Mouse (Mus musculus): Measurements from ENCODE around the gene Mpo.
A peak's percentile ranks its signal among the peaks of the same experiment; 100 is the strongest.

Mpo gene

DNA sequence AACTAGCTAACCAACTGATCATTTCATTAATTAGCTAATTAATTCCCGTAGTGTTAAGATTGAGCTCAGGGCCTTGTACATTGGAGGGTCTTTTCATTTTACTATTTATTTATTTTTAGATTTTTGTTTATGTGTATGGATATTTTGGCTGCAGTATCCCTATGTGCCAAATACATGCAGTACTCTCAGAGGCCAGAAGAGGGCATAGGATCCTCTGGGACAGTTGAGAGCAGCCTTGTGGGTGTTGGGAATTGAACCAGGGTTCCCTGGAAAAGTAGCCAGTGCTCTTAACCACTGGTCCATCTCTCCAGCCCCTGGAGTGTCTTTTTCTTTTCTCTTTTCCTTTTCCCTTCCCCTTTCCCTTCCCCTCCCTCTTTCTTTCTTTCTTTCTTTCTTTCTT lies 12.1 kb downstream of the Mpo start:
- DNase-seq, result peak; percentile 57 to 64

- no peak for DNase-seq
These were observed 14.1 kb downstream of the Mpo start for GRCm38 (mm10) chr11:87807433-87807832.

DNA sequence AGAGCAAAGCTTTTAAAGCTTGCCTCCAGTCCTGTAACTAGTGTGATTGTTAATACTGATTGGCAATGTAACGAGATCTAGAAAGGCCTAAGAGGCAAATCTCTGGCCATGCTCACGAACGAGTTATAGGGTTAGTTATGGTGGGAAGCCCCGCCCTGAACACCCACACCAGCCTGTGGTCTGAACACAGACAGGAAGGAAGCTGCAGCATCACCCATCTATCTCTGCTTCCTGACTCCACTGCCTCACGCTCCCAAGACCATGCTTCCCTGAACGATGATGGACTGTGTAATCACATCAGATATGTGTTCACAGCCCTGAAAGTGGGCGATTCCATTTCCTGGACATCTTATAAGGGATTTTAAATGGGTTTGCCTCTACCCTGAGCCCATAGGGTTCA lies 14.9 kb downstream of the Mpo start:
- DNase-seq, result peak; percentile 13 to 14

- DNase-seq, result no peak
These were observed 18.0 kb downstream of the Mpo start for GRCm38 (mm10) chr11:87811396-87811795.

DNA sequence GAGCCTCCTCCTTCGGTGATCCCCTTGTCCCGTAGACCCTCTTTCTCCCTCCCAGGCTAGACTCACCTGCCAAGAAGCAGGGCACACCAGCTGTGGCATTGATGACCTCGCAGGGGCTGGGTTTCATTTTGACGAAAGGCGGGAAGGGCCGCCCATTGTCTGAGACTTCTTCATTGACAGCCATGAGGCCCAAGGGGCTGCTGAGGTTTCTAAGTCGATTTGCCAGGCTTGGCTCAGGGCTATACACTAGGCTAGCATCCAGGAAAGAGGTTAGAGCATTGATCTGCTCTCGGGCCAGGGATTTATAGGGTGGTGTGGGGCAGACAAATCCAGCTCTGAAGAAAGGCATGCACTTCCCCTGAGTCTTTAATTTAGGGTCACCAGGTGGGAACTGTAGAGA lies 21.4 kb downstream of the Mpo start:
- DNase-seq, result no peak

GRCm38 (mm10) chr11:87816707-87817442 lies 23.5 kb downstream of the Mpo start:
- peak; percentile 60 to 64 for DNase-seq

GRCm38 (mm10) chr11:87817443-87817773 lies 24.0 kb downstream of the Mpo start:
- no peak for DNase-seq

- no peak for DNase-seq
These were observed 28.1 kb downstream of the Mpo start for GRCm38 (mm10) chr11:87821502-87821901.

DNA sequence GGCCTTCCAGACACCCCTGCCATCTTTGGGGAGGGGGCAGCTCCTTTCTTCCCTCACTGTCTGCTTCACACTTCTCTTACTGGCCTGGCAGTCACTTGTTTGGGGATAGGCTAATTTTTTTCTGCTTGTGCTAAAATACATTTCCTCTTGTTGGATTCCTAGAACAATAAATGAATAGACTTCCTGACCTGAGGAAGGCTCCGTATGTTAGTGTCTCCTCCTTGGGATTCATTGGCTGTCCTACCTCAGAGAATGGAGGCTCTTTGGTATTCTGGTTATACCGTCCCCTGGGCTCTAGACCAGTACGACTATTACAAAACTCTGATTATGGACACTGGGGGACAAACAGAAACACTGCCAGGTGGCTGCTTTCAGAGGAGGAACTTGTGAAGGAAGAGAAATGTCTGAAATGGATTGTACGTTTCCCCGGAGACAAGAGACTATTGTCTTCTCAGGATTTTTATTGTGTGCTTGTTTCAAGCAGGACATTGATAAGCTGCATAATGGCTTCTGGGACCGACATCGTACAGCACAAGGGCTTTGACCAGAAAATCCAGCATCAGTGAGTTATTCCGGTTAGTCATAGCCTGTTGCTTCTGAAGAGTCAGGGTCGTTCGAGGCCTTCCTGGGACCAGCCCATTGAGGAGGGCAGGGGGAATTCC lies 35.0 kb downstream of the Mpo start, which contains the start of gene Lpo:
Lpo (minus strand) TSS at position 51 of the 662 bp plus-strand sequence.
- no peak for DNase-seq

DNA sequence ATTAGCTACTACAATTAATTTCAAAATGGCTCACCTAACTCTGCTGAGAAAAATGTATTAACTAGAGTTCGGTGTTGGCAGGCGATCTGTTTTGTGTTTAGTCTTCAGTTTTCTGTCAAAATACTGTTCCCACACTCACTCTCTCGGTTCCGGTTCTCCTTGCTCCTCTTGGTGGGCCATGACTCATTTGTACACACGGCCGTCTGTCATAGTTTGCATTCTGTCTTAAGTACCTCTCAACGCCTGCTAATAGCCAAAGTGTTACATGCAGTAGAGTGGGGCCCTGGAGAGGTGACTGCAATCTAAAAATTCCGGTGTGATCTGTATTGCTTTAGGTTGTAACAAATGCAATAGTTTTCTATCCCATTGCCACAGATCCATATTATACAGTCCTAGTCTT lies 47.3 kb downstream of the Mpo start:
- no peak for DNase-seq

DNA sequence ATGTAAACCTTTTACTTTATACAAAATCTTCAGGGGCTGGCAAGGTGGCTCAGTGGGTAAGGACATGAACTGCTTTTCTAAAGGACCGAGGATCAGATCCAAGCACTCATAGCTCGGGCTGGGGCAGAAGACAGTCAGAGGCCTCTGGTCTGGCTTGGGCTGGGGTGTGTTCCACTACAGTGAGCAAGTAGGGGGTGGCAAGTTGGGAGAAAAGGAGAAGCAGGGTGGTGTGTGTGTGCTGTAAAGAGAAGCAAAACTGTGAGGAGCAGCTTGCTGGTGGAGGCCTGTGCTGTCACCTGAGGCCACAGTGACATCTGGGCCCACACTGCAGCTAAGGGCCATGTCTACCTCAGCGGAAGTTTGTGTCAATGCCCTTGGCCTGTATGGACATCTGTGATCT lies 48.1 kb downstream of the Mpo start:
- DNase-seq, result no peak

GRCm38 (mm10) chr11:87846968-87847600 lies 53.7 kb downstream of the Mpo start:
- no peak for DNase-seq

DNA sequence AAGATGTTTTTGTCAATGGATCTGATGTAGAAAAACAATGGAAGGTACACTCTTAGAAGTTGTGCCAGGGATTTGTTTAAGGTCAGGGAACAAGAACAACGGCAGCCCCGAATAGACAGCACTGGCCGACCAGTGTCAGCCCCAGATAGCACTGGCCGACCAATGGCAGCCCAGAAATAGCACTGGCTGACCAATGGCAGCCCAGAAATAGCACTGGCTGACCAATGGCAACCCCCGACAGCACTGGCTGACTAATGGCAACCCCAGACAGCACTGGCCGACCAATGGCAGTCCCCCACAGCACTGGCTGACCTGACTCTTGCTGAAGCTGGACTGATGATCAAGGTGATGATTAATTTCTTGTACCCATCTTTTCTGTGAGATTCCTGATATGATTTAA lies 54.5 kb downstream of the Mpo start:
- no peak for DNase-seq

- DNase-seq, result peak; percentile 87
These were observed 59.6 kb downstream of the Mpo start, which contains the start of gene Mks1 for GRCm38 (mm10) chr11:87852690-87853596. TSS of gene Mks1 (plus strand) at chr11:87853215.

- DNase-seq, result peak in 1 of 2 experiments; percentile 31
These were observed 60.2 kb downstream of the Mpo start for GRCm38 (mm10) chr11:87853597-87853954.
